In genomic region chr7:61982203-61982932, GRCm38 (mm10) we compare ENCODE assay signal across 9 mouse cellular contexts.
DNase-seq lines count a peak whose midpoint lies in the region; ATAC-seq and TF ChIP-seq lines count a peak whose summit lies in the region.
"Had no signal": no experiment of that assay in that cellular context is flagged by ENCODE, and none has a peak within 500 bp of the region (broad histone marks: within the 10 kb centered on the region; RNA-seq: fewer than 3 reads in every experiment).

No protein-coding gene starts in this region.

- no peak for TF ChIP-seq CTCF in left cerebral cortex, adult 2 months (IDR thresholded peaks at IDR 0.05)
- TF ChIP-seq CTCF in midbrain, postnatal 0 days (IDR thresholded peaks at IDR 0.05): no peak

- DNase-seq in embryo, embryonic 10.5 days (ENCODE audit: low spot score): peak; percentile 4
- no peak for DNase-seq in embryo, embryonic 9.5 days (ENCODE audit: extremely low spot score)
- peak; percentile 5 to 8 for DNase-seq in adrenal gland, postnatal 36 days
- DNase-seq in left cerebral cortex, adult 2 months (ENCODE audit: extremely low spot score in 1 of 2, low spot score in 2 of 2): peak; percentile 56 to 73
- DNase-seq in midbrain, postnatal 0 days (ENCODE audit: low spot score): peak; percentile 86
- no peak for DNase-seq in liver, embryonic 11.5 days (ENCODE audit: low spot score)
- DNase-seq in gastrocnemius, adult 18-20 months (ENCODE audit: low spot score): no peak

- H3K9ac ChIP-seq in midbrain, postnatal 0 days (replicated peaks; ENCODE audit: low read length, poor library complexity, severe bottlenecking): no peak overlapping the region
- H3K9ac ChIP-seq in liver, embryonic 11.5 days (ENCODE audit: low read depth, low read length): no peak overlapping the region
- H3K9ac ChIP-seq: limb, embryonic 12.5 days had no signal

- peak overlapping the region; percentile 47 for H3K4me3 ChIP-seq in left cerebral cortex, adult 2 months
- peak overlapping the region; percentile 21; the same call in 1 of the 2 replicates for H3K4me3 ChIP-seq in midbrain, postnatal 0 days (ENCODE audit: low read depth, low read length)
- no peak overlapping the region for H3K4me3 ChIP-seq in liver, embryonic 11.5 days (ENCODE audit: low read depth, low read length)
- H3K4me3 ChIP-seq: limb, embryonic 12.5 days had no signal

- WGBS in midbrain, postnatal 0 days: 30% methylated on average over 2 of the region's 2 CpGs
- 59% methylated on average over 2 of the region's 2 CpGs for WGBS in liver, embryonic 11.5 days

- peak; percentile 93 for ATAC-seq in frontal cortex, adult (ENCODE audit: low TSS enrichment)
- peak; percentile 88 for ATAC-seq in midbrain, postnatal 0 days (ENCODE audit: low FRiP score)
- no peak for ATAC-seq in liver, embryonic 11.5 days (replicated peaks; ENCODE audit: low FRiP score)

- H3K27me3 ChIP-seq in midbrain, postnatal 0 days (ENCODE audit: insufficient read depth, low read length): no peaks in the 10 kb centered on the region
- no peaks in the 10 kb centered on the region for H3K27me3 ChIP-seq in liver, embryonic 11.5 days (replicated peaks; ENCODE audit: control insufficient read depth, insufficient read depth, low read length)
- H3K27me3 ChIP-seq: limb, embryonic 12.5 days had no signal

- peak overlapping the region; percentile 55 for H3K27ac ChIP-seq in left cerebral cortex, adult 2 months
- no peak overlapping the region for H3K27ac ChIP-seq in midbrain, postnatal 0 days (ENCODE audit: low read depth, low read length)
- no peak overlapping the region for H3K27ac ChIP-seq in liver, embryonic 11.5 days (ENCODE audit: low read depth, low read length)
- H3K27ac ChIP-seq: limb, embryonic 12.5 days had no signal

- no peaks in the 10 kb centered on the region for H3K36me3 ChIP-seq in midbrain, postnatal 0 days (ENCODE audit: insufficient read depth, low read length)
- H3K36me3 ChIP-seq in liver, embryonic 11.5 days (ENCODE audit: control insufficient read depth, insufficient read depth, low read length): no peaks in the 10 kb centered on the region
- H3K36me3 ChIP-seq: limb, embryonic 12.5 days had no signal

- H3K9me3 ChIP-seq in midbrain, postnatal 0 days (ENCODE audit: low read length): no peaks in the 10 kb centered on the region; the same call in 1 of the 2 replicates
- no peaks in the 10 kb centered on the region for H3K9me3 ChIP-seq in liver, embryonic 11.5 days (ENCODE audit: control insufficient read depth, low read length)
- H3K9me3 ChIP-seq: limb, embryonic 12.5 days had no signal

- H3K4me2 ChIP-seq in midbrain, postnatal 0 days (ENCODE audit: low read depth, low read length, poor library complexity, severe bottlenecking): 0 out of 2 replicates have a peak overlapping the region, but pooled peaks have one; percentile 2
- H3K4me2 ChIP-seq in liver, embryonic 11.5 days: no peak overlapping the region
- H3K4me2 ChIP-seq: limb, embryonic 12.5 days had no signal

- intact Hi-C loops in left cerebral cortex, adult 2 months (cut with DNase I): no loop called here

- no peaks in the 10 kb centered on the region for H3K4me1 ChIP-seq in midbrain, postnatal 0 days (ENCODE audit: insufficient read depth, low read length)
- H3K4me1 ChIP-seq in liver, embryonic 11.5 days (replicated peaks; ENCODE audit: control insufficient read depth, insufficient read depth, low read length): no peaks in the 10 kb centered on the region
- H3K4me1 ChIP-seq: limb, embryonic 12.5 days had no signal

Comparison
In these comparisons a context has a peak if more than half of its experiments do, and no peak if none do; other contexts are left out.
1. DNase-seq: peak in embryo, embryonic 10.5 days (single experiment), adrenal gland, postnatal 36 days (2 of 2), left cerebral cortex, adult 2 months (2 of 2) and midbrain, postnatal 0 days (single experiment); none in embryo, embryonic 9.5 days (single experiment), liver, embryonic 11.5 days (single experiment) and gastrocnemius, adult 18-20 months (single experiment).